Mouse (Mus musculus): ENCODE results near the gene Tmem160. TPM values are rescaled to one million over a fixed set of nuclear protein-coding genes. Genes with fewer than 3 reads are reported as not detected.

The Tmem160 gene
- total and polyA plus RNA-seq, 2 experiments from 2014 or later = 40.1 to 105 TPM

DNA sequence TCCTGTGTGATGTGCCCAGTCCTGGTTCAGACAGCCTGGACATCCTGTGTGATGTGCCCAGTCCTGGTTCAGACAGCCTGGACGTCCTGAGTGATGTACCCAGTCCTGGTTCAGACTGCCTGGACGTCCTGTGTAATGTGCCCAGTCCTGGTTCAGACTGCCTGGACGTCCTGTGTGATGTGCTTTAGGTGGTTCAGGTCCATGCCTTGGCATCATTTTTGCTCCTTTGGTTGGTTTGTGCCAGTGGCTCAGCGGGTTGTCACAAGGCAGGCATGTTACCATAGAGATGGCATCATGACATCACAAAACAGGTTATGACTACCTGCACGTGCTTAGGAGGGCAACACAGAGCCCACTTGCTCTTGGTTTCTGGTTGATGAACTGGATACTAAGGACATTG is 41.5 kb upstream of the Tmem160 start:
- no peak overlapping the region for H3K27ac ChIP-seq (ENCODE audit: low read depth, low read length)
- no peak overlapping the region for H3K9ac ChIP-seq
- peaks cover 4% of the 10 kb centered on the region; the same call in 1 of the 2 replicates for H3K4me1 ChIP-seq (ENCODE audit: insufficient read depth)
- no peak overlapping the region for H3K4me3 ChIP-seq (ENCODE audit: low read depth, low read length)
- ATAC-seq = no peak
- H3K4me2 ChIP-seq (ENCODE audit: low read depth) = no peak overlapping the region
- no peaks in the 10 kb centered on the region for H3K27me3 ChIP-seq (ENCODE audit: insufficient read depth, low read length)
- H3K36me3 ChIP-seq (ENCODE audit: insufficient read depth) = no peaks in the 10 kb centered on the region
- no peaks in the 10 kb centered on the region for H3K9me3 ChIP-seq (ENCODE audit: low read length)
- WGBS = 87% methylated on average over 5 of the region's 5 CpGs
- no peak for DNase-seq
- no peak for TF ChIP-seq CTCF (IDR thresholded peaks at IDR 0.05; ENCODE audit: low read depth)

GRCm38 (mm10) chr7:16412220-16412896 is 40.2 kb upstream of the Tmem160 start:
- no peak overlapping the region for H3K4me3 ChIP-seq (ENCODE audit: low read depth, low read length)
- H3K27me3 ChIP-seq (ENCODE audit: insufficient read depth, low read length) = no peaks in the 10 kb centered on the region
- 89% methylated on average over 8 of the region's 8 CpGs for WGBS
- ATAC-seq (no peak), DNase-seq (no peak)
- H3K4me1 ChIP-seq (ENCODE audit: insufficient read depth) = no peaks in the 10 kb centered on the region
- no peak overlapping the region for H3K4me2 ChIP-seq (ENCODE audit: low read depth)
- H3K9me3 ChIP-seq (ENCODE audit: low read length) = no peaks in the 10 kb centered on the region
- H3K36me3 ChIP-seq (ENCODE audit: insufficient read depth) = peaks cover 11% of the 10 kb centered on the region
- no peak for TF ChIP-seq CTCF (IDR thresholded peaks at IDR 0.05; ENCODE audit: low read depth)
- no peak overlapping the region for H3K27ac ChIP-seq (ENCODE audit: low read depth, low read length)
- H3K9ac ChIP-seq = no peak overlapping the region

DNA sequence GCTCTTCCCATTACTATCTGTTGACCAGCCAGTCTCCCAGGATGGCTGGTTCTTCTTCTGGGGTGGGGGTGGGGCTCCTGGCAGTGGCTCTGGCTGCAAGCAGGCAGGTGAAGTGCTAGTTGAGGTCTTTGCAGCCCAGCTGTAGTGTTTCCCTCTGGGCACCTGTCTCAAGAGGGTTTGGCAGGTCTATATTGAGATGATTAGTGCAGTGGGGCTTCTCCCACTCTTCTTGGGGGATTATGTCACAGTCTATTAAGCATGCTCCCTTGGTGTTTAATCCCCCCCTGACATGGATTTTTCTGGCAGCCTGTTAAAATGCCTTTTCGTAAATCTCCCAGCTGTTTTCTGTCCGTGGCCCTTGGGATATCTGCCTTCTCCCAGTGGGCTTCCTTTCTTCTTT is 39.6 kb upstream of the Tmem160 start:
- no peak overlapping the region for H3K27ac ChIP-seq (ENCODE audit: low read depth, low read length)
- 56% methylated on average over 2 of the region's 2 CpGs for WGBS
- H3K9ac ChIP-seq = no peak overlapping the region
- ATAC-seq (no peak), DNase-seq (no peak)
- H3K4me3 ChIP-seq (ENCODE audit: low read depth, low read length) = no peak overlapping the region
- H3K27me3 ChIP-seq (ENCODE audit: insufficient read depth, low read length) = no peaks in the 10 kb centered on the region
- no peak overlapping the region for H3K4me2 ChIP-seq (ENCODE audit: low read depth)
- peaks cover 16% of the 10 kb centered on the region for H3K36me3 ChIP-seq (ENCODE audit: insufficient read depth)
- no peaks in the 10 kb centered on the region for H3K4me1 ChIP-seq (ENCODE audit: insufficient read depth)
- no peak for TF ChIP-seq CTCF (IDR thresholded peaks at IDR 0.05; ENCODE audit: low read depth)
- H3K9me3 ChIP-seq (ENCODE audit: low read length) = no peaks in the 10 kb centered on the region

- WGBS = 94% methylated on average over 3 of the region's 3 CpGs
- no peak for TF ChIP-seq CTCF (IDR thresholded peaks at IDR 0.05; ENCODE audit: low read depth)
- Histone ChIP-seq H3K9me3 (ENCODE audit: low read length) (no peaks in the 10 kb centered on the region), H3K9ac (no peak overlapping the region), H3K4me3 (ENCODE audit: low read depth, low read length) (no peak overlapping the region), H3K4me1 (ENCODE audit: insufficient read depth) (no peaks in the 10 kb centered on the region), H3K4me2 (ENCODE audit: low read depth) (no peak overlapping the region), H3K36me3 (ENCODE audit: insufficient read depth) (peaks cover 41% of the 10 kb centered on the region), H3K27me3 (ENCODE audit: insufficient read depth, low read length) (no peaks in the 10 kb centered on the region), H3K27ac (ENCODE audit: low read depth, low read length) (no peak overlapping the region)
- DNase-seq (no peak), ATAC-seq (no peak)
These were observed 37.2 kb upstream of the Tmem160 start for GRCm38 (mm10) chr7:16415426-16415825.

GRCm38 (mm10) chr7:16417141-16417771 is 35.3 kb upstream of the Tmem160 start:
- Histone ChIP-seq H3K27ac (ENCODE audit: low read depth, low read length) (no peak overlapping the region), H3K9ac (no peak overlapping the region), H3K4me3 (ENCODE audit: low read depth, low read length) (no peak overlapping the region), H3K4me1 (ENCODE audit: insufficient read depth) (no peaks in the 10 kb centered on the region), H3K36me3 (ENCODE audit: insufficient read depth) (peaks cover 60% of the 10 kb centered on the region), H3K9me3 (ENCODE audit: low read length) (no peaks in the 10 kb centered on the region), H3K27me3 (ENCODE audit: insufficient read depth, low read length) (no peaks in the 10 kb centered on the region), H3K4me2 (ENCODE audit: low read depth) (no peak overlapping the region)
- 87% methylated on average over 10 of the region's 10 CpGs for WGBS
- no peak for TF ChIP-seq CTCF (IDR thresholded peaks at IDR 0.05; ENCODE audit: low read depth)
- DNase-seq = no peak
- ATAC-seq = no peak

GRCm38 (mm10) chr7:16418713-16419112 is 33.9 kb upstream of the Tmem160 start:
- DNase-seq (no peak), ATAC-seq (no peak)
- H3K4me1 ChIP-seq (ENCODE audit: insufficient read depth) = no peaks in the 10 kb centered on the region
- no peak for TF ChIP-seq CTCF (IDR thresholded peaks at IDR 0.05; ENCODE audit: low read depth)
- H3K27me3 ChIP-seq (ENCODE audit: insufficient read depth, low read length) = no peaks in the 10 kb centered on the region
- WGBS = 91% methylated on average over 5 of the region's 5 CpGs
- H3K4me3 ChIP-seq (ENCODE audit: low read depth, low read length) = no peak overlapping the region
- peaks cover 71% of the 10 kb centered on the region for H3K36me3 ChIP-seq (ENCODE audit: insufficient read depth)
- no peak overlapping the region for H3K27ac ChIP-seq (ENCODE audit: low read depth, low read length)
- H3K9ac ChIP-seq = no peak overlapping the region
- no peak overlapping the region for H3K4me2 ChIP-seq (ENCODE audit: low read depth)
- H3K9me3 ChIP-seq (ENCODE audit: low read length) = no peaks in the 10 kb centered on the region

GRCm38 (mm10) chr7:16420493-16421118 is 32.0 kb upstream of the Tmem160 start:
- no peak overlapping the region for H3K27ac ChIP-seq (ENCODE audit: low read depth, low read length)
- ATAC-seq (no peak), DNase-seq (no peak)
- WGBS = 98% methylated on average over 8 of the region's 8 CpGs
- no peak for TF ChIP-seq CTCF (IDR thresholded peaks at IDR 0.05; ENCODE audit: low read depth)
- H3K36me3 ChIP-seq (ENCODE audit: insufficient read depth) = peaks cover 90% of the 10 kb centered on the region
- no peak overlapping the region for H3K4me3 ChIP-seq (ENCODE audit: low read depth, low read length)
- no peak overlapping the region for H3K4me2 ChIP-seq (ENCODE audit: low read depth)
- no peaks in the 10 kb centered on the region for H3K4me1 ChIP-seq (ENCODE audit: insufficient read depth)
- no peaks in the 10 kb centered on the region for H3K9me3 ChIP-seq (ENCODE audit: low read length)
- no peaks in the 10 kb centered on the region for H3K27me3 ChIP-seq (ENCODE audit: insufficient read depth, low read length)
- no peak overlapping the region for H3K9ac ChIP-seq
